Mouse (Mus musculus) adrenal gland, adult 18-20 months (tissue): ENCODE results near the gene Snca. TPM values are rescaled to one million over a fixed set of nuclear protein-coding genes. Genes with fewer than 3 reads are reported as not detected.
"Not testable (repeated sequence)": the region's sequence is repeated elsewhere in the genome, so short reads cannot be mapped to it uniquely, and the experiment has no call there.

ENCODE experiments used
- DNase-seq, 2 experiments: peaks; one replicate each; pipeline ENCODE4 v3.0.0; 2021 to 2022; ENCODE audit warnings: low spot score in 2 of 2
- total RNA-seq, 2 experiments: library from RNA; stranded (reverse); gene quantifications; 1 replicate in 1 of 2; 2 replicates in 1 of 2; pipeline ENCODE4 v1.2.3; 2021

Gene Snca
- total RNA-seq, 2 experiments from 2014 or later: 5.5 to 9.2 TPM

GRCm38 (mm10) chr6:60724110-60724829, 105.4 kb downstream of the Snca start:
- DNase-seq: no peak

- DNase-seq: no peak
These were observed 112.1 kb downstream of the Snca start for GRCm38 (mm10) chr6:60717566-60717965.

- no peak for DNase-seq
These were observed 119.6 kb downstream of the Snca start for GRCm38 (mm10) chr6:60709997-60710471.

GRCm38 (mm10) chr6:60698072-60698471, 131.6 kb downstream of the Snca start:
- no peak for DNase-seq

- not testable (repeated sequence) for DNase-seq
These were observed 142.6 kb downstream of the Snca start for GRCm38 (mm10) chr6:60687048-60687447.

- DNase-seq: no peak
These were observed 147.4 kb downstream of the Snca start for GRCm38 (mm10) chr6:60682233-60682632.

Other genes starting within 250 kb of the Snca start
- 1 to 10 TPM in 1 of 2 experiments, under 1 TPM in 1; 0.50 to 1.4 TPM for gene Mmrn1, start 95.1 kb upstream of the Snca start, total RNA-seq